In genomic region chr13:32213702-32214452, GRCm38 (mm10) we compare ENCODE assay signal across 7 mouse cellular contexts.
DNase-seq lines count a peak whose midpoint lies in the region; ATAC-seq and TF ChIP-seq lines count a peak whose summit lies in the region.

No protein-coding gene starts in this region.

- H3K4me3 ChIP-seq in forebrain, embryonic 13.5 days, result no peak overlapping the region
- no peak overlapping the region for H3K4me3 ChIP-seq in stomach, postnatal 0 days (ENCODE audit: low read depth, low read length)

- H3K27me3 ChIP-seq in forebrain, embryonic 13.5 days, result no peaks in the 10 kb centered on the region
- H3K27me3 ChIP-seq in stomach, postnatal 0 days (ENCODE audit: control insufficient read depth, insufficient read depth, low read length), result no peaks in the 10 kb centered on the region

- H3K36me3 ChIP-seq in forebrain, embryonic 13.5 days (ENCODE audit: poor library complexity, severe bottlenecking), result no peaks in the 10 kb centered on the region
- H3K36me3 ChIP-seq in stomach, postnatal 0 days (ENCODE audit: control insufficient read depth, insufficient read depth, low read length), result no peaks in the 10 kb centered on the region

- ATAC-seq in forebrain, embryonic 13.5 days, result peak; percentile 78; the same call in 1 of the 2 replicates
- peak; percentile 71 for ATAC-seq in megakaryocyte, adult 5-6 weeks (ENCODE audit: poor library complexity, severe bottlenecking)
- ATAC-seq in stomach, postnatal 0 days (ENCODE audit: low FRiP score, low TSS enrichment), result no peak

- no peak for TF ChIP-seq EP300 in stomach, postnatal 0 days (optimal IDR thresholded peaks at IDR 0.05)

- no peak overlapping the region for H3K4me2 ChIP-seq in forebrain, embryonic 13.5 days
- H3K4me2 ChIP-seq in stomach, postnatal 0 days (replicated peaks; ENCODE audit: low read depth), result no peak overlapping the region

- no peak for TF ChIP-seq POLR2A in brain, embryonic 14.5 days (IDR thresholded peaks at IDR 0.05; ENCODE audit: borderline replicate concordance, extremely low read depth, insufficient read depth, insufficient read length, poor library complexity, severe bottlenecking)

- no peaks in the 10 kb centered on the region for H3K4me1 ChIP-seq in forebrain, embryonic 13.5 days
- H3K4me1 ChIP-seq in stomach, postnatal 0 days (replicated peaks; ENCODE audit: control insufficient read depth, insufficient read depth), result no peaks in the 10 kb centered on the region

- 54% methylated on average over 9 of the region's 9 CpGs for WGBS in forebrain, embryonic 13.5 days
- 54% methylated on average over 9 of the region's 9 CpGs for WGBS in stomach, postnatal 0 days

- H3K27ac ChIP-seq in forebrain, embryonic 13.5 days, result no peak overlapping the region
- no peak overlapping the region for H3K27ac ChIP-seq in stomach, postnatal 0 days (replicated peaks)

- no peaks in the 10 kb centered on the region for H3K9me3 ChIP-seq in forebrain, embryonic 13.5 days (replicated peaks)
- H3K9me3 ChIP-seq in stomach, postnatal 0 days (ENCODE audit: control insufficient read depth, low read length), result no peaks in the 10 kb centered on the region

- TF ChIP-seq CTCF in brain, embryonic 14.5 days (IDR thresholded peaks at IDR 0.05; ENCODE audit: borderline replicate concordance, extremely low read depth, insufficient read depth, insufficient read length), result peak; percentile 63; the same call in 1 of the 2 replicates
- peak; percentile 88 for TF ChIP-seq CTCF in stomach, postnatal 0 days (IDR thresholded peaks at IDR 0.05; ENCODE audit: low read depth)

- H3K9ac ChIP-seq in forebrain, embryonic 13.5 days, result no peak overlapping the region
- no peak overlapping the region for H3K9ac ChIP-seq in stomach, postnatal 0 days (ENCODE audit: low read length)

- DNase-seq in thymus, postnatal 14 days, result peak; percentile 17
- DNase-seq in thymus, postnatal 4 days, result no peak
- DNase-seq in brain, embryonic 14.5 days (ENCODE audit: low read depth), result peak; percentile 82
- peak; percentile 15 for DNase-seq in kidney, adult 18-20 months
- DNase-seq in stomach, postnatal 0 days (ENCODE audit: low spot score), result no peak

Comparison
In these comparisons a context has a peak if more than half of its experiments do, and no peak if none do; other contexts are left out.
1. DNase-seq: peak in thymus, postnatal 14 days (single experiment), brain, embryonic 14.5 days (single experiment) and kidney, adult 18-20 months (single experiment); none in thymus, postnatal 4 days (single experiment) and stomach, postnatal 0 days (single experiment).